Mouse (Mus musculus) stomach, embryonic 16.5 days (tissue): ENCODE measurements at regions not wholly inside any gene's neighbourhood (a gene's known extent, or its start where the extent isn't known, plus 50 kb on each side); places are given as distances from the start of the nearest gene placed in this dataset.

ENCODE experiments used
- ATAC-seq: fragments of 200-750 bp; cut with Nextera tagmentation; 2 replicates; pipeline ENCODE4 v1.8.0; 2017; ENCODE audit warnings: moderate number of reproducible peaks, moderate TSS enrichment; ENCODE audit not compliant: insufficient read depth, low FRiP score
- H3K27ac ChIP-seq: fragments of 300-500 bp; sonication (generic); 2 replicates; pipeline ENCODE4 v1.5.1; 2014; ENCODE audit warnings: low read length
- H3K27me3 ChIP-seq: fragments of 300-500 bp; sonication (generic); 2 replicates; pipeline ENCODE4 v1.6.1; 2014; ENCODE audit warnings: low read length, control low read depth, mixed read lengths; ENCODE audit not compliant: control insufficient read depth, insufficient read depth
- H3K36me3 ChIP-seq: fragments of 300-500 bp; sonication (generic); 2 replicates; pipeline ENCODE4 v1.6.1; 2014; ENCODE audit warnings: low read length; ENCODE audit not compliant: control insufficient read depth, insufficient read depth
- H3K4me1 ChIP-seq: fragments of 300-500 bp; sonication (generic); 2 replicates; pipeline ENCODE4 v1.6.1; 2014; ENCODE audit warnings: low read length, control low read depth, mixed read lengths; ENCODE audit not compliant: control insufficient read depth, insufficient read depth
- H3K4me2 ChIP-seq: fragments of 300-500 bp; sonication (generic); 2 replicates; pipeline ENCODE4 v1.6.1; 2014; ENCODE audit warnings: low read depth, low read length, mixed read lengths
- H3K4me3 ChIP-seq: fragments of 300-500 bp; sonication (generic); replicated peaks from 2 replicates; pipeline ENCODE4 v1.5.1; 2014; ENCODE audit warnings: mild to moderate bottlenecking, low read length
- H3K9ac ChIP-seq: fragments of 300-500 bp; sonication (generic); 2 replicates; pipeline ENCODE4 v1.6.1; 2014; ENCODE audit warnings: low read length
- H3K9me3 ChIP-seq: fragments of 300-500 bp; sonication (generic); replicated peaks from 2 replicates; pipeline ENCODE4 v1.6.1; 2016; ENCODE audit warnings: low read length, control low read depth; ENCODE audit not compliant: control insufficient read depth
- WGBS: fragments of 180-500 bp; shearing (Covaris S2); extraction: QIAGEN DNeasy Blood & Tissue Kit; methylation state at CpG from one replicate; pipeline ENCODE4 v1.1.7; 2014; 5-methylcytosine and 5-hydroxymethylcytosine counted together

DNA sequence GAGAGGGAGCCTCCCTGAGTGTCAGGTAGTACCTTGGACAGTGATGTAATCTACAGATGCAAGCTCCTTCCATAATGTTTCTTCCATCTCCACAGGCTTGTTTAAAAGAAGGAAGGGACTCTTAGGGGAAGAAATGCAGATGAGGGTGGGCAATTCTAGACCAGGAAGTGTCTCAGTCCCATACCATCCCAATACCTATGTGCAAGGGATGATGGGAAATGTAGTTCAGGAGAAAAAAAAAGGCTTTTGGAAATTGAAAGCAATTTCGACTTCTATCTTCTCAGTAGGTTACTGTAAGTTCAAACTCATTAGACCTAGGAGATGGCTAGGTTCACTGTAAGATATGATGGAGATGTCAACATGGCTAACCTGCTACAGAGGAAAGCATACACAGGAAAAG is 68.3 kb downstream of the Cd83 start:
- WGBS = 80% methylated on average over 1 of the region's 1 CpGs
- Histone ChIP-seq H3K27me3 (no peaks in the 10 kb centered on the region), H3K9me3 (no peaks in the 10 kb centered on the region), H3K27ac (no peak overlapping the region), H3K4me3 (no peak overlapping the region), H3K4me1 (no peaks in the 10 kb centered on the region), H3K36me3 (no peaks in the 10 kb centered on the region), H3K9ac (no peak overlapping the region), H3K4me2 (no peak overlapping the region)
- ATAC-seq = no peak

DNA sequence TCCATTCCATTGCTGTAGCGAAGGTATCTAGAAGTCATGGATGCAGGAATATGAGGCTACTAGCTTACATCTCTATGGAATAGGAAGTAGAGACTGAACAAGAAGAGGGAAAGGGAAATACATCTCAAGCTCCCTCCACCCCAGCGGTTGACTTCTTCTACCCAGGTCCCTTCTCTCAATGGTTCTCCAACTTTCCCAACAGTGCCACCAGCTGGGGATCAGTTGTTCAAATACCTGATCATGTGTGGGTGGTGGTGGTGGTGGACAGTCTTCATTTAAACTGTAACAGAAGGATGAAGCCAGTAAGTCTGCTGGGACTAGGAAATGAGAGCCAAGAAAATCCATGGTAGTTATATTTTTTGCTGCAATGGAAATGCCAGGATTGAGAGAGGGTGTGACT is 70.4 kb downstream of the Cd83 start:
- Histone ChIP-seq H3K4me2 (no peak overlapping the region), H3K9ac (no peak overlapping the region), H3K27ac (no peak overlapping the region), H3K36me3 (no peaks in the 10 kb centered on the region), H3K27me3 (no peaks in the 10 kb centered on the region), H3K9me3 (no peaks in the 10 kb centered on the region), H3K4me3 (no peak overlapping the region), H3K4me1 (no peaks in the 10 kb centered on the region)
- 98% methylated on average over 2 of the region's 2 CpGs for WGBS
- no peak for ATAC-seq

DNA sequence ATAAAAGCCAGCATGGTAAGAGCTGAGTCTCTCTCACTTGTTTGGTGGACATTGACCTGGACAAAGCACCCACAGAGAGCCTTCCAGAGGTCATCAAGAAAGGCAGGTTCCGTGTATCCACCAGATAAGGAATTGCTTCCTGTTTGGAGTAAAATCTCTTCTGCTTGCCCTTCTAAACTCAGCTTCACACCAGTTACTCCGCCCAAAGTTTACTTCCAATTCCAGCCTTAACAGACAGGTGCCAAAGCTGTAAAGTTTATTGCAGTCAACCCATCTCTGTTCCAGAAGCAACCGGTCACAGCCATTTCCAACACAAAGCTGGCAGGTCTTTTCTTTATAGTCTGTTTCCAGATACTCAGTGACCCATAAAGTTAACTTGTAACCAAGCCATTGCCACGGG is 76.4 kb downstream of the Cd83 start:
- H3K4me2 ChIP-seq = no peak overlapping the region
- H3K9me3 ChIP-seq = no peaks in the 10 kb centered on the region
- ATAC-seq = no peak
- no peaks in the 10 kb centered on the region for H3K36me3 ChIP-seq
- H3K4me3 ChIP-seq = no peak overlapping the region
- 44% methylated on average over 4 of the region's 4 CpGs for WGBS
- no peaks in the 10 kb centered on the region for H3K27me3 ChIP-seq
- no peak overlapping the region for H3K9ac ChIP-seq
- H3K27ac ChIP-seq = no peak overlapping the region
- H3K4me1 ChIP-seq = peaks cover 17% of the 10 kb centered on the region

DNA sequence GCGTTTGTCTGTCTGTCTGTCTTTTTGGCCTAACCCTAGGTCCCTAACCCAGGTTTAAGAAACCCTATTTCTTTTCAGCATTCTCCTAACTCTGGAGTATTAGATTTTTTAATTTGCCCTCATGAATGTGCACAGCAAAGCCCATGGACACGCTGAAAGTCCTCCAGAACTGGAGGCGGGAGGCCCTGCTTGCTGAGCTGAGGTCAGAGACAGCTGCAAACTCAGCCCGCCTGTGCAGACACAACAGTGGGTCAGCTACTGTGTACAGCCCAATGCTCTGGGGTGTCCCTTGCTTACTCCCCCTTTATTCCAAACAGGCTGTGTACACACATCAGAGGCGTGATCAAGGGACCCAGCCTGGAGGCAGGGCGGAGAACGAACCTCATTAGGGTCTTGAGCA is 76.8 kb downstream of the Cd83 start:
- ATAC-seq = no peak
- H3K4me1 ChIP-seq = peaks cover 17% of the 10 kb centered on the region
- WGBS = 75% methylated on average over 7 of the region's 7 CpGs
- H3K36me3 ChIP-seq = no peaks in the 10 kb centered on the region
- H3K27me3 ChIP-seq = no peaks in the 10 kb centered on the region
- peak overlapping the region; percentile 16; the same call in 1 of the 2 replicates for H3K9ac ChIP-seq
- H3K4me2 ChIP-seq = no peak overlapping the region
- H3K4me3 ChIP-seq = no peak overlapping the region
- no peaks in the 10 kb centered on the region for H3K9me3 ChIP-seq
- H3K27ac ChIP-seq = no peak overlapping the region

DNA sequence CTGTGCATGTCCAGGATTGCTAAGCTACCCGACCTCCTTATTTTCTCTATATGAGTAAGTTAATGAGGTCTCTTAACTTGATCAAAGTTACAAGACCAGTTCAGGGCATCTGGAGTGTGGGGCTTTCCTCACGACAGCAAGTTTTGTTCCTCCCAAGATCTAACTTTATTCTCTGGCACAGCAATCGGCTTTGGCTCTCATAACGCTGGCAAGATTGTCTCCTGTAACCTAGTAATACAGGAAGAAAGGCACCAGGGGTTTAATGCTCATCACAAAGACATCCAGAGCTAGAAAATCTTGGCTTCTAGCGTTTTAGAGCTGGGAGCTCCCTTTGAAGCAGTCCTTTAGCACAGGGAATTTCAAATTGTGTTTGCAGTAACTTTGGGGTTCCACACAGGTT is 77.5 kb downstream of the Cd83 start:
- Histone ChIP-seq H3K27me3 (no peaks in the 10 kb centered on the region), H3K4me3 (no peak overlapping the region), H3K36me3 (no peaks in the 10 kb centered on the region), H3K4me1 (peaks cover 17% of the 10 kb centered on the region), H3K9me3 (no peaks in the 10 kb centered on the region), H3K27ac (no peak overlapping the region), H3K4me2 (no peak overlapping the region), H3K9ac (no peak overlapping the region)
- no peak for ATAC-seq
- WGBS = 74% methylated on average over 5 of the region's 5 CpGs

- Histone ChIP-seq H3K9me3 (no peaks in the 10 kb centered on the region), H3K9ac (no peak overlapping the region), H3K4me3 (no peak overlapping the region), H3K4me1 (peaks cover 17% of the 10 kb centered on the region), H3K27me3 (no peaks in the 10 kb centered on the region), H3K4me2 (no peak overlapping the region), H3K36me3 (no peaks in the 10 kb centered on the region), H3K27ac (0 out of 2 replicates have a peak overlapping the region, but pooled peaks have one; percentile 10)
- WGBS = 61% methylated on average over 6 of the region's 6 CpGs
- no peak for ATAC-seq
These were observed 78.0 kb downstream of the Cd83 start for GRCm38 (mm10) chr13:43862586-43862985.

DNA sequence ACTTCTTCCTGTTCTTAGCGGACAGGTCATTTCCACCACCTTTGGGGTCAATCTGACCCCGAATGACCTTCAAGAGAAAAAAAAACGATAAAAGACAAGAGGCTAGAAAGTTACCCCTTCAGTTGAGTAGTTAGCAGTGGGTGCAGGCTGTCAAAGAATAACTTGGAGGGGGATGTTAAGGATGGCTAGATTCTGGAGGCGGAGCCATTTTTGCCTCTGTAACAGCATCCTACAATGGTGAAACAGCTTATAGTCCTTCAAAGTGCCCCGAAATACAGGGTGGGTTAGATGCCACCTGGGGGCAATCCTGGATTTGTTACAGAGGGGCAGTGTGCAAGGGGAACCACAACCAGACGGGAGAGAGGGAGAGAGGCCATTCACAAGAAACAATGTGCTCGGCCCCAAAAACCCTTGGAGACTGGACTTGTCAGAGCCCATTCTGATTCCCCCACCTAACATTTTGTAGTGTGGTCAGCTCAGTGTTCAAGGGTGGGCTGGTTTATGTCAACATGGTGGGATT is 79.1 kb downstream of the Cd83 start:
- Histone ChIP-seq H3K36me3 (no peaks in the 10 kb centered on the region), H3K4me3 (no peak overlapping the region), H3K27me3 (no peaks in the 10 kb centered on the region), H3K4me1 (peaks cover 17% of the 10 kb centered on the region), H3K9ac (no peak overlapping the region), H3K9me3 (no peaks in the 10 kb centered on the region), H3K27ac (no peak overlapping the region), H3K4me2 (peak overlapping the region; percentile 53; the same call in 1 of the 2 replicates)
- ATAC-seq = no peak
- WGBS = 83% methylated on average over 7 of the region's 7 CpGs

DNA sequence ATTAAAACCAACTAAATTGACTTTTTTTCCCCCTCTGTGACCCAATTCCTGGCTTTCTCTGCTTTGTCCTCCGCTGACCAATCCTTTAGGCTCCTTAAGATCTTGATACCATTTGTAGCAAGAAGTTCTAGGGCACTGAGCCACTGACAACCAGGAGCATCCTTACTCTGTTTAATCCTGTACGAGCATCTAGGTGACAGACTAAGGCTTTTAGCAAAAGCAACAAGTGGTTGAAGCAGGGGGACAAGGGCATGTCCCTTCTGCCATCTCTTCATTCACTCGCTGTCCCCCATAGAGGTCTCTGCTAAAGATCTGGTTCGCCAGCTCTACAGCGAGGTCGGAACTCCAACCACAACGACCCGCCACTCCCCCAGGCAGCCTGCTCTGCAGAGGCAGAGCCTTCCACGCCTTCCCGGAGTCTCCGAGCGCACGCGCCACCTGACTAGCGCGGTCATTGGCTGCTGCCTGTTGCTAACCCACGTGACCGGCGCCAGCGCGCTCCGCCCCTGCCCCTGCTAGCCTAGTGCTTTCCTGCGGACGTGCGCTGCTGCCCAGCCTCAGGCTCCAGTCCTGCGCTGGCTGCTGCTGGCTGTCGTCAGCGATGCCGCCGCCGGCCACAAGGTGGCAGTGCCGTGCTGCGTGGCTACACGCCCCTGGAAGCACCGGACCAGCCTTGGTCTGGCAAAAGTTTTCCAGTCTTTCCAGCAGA is 79.7 kb downstream of the Cd83 start:
- Histone ChIP-seq H3K27ac (peak overlapping the region; percentile 76), H3K27me3 (no peaks in the 10 kb centered on the region), H3K9me3 (no peaks in the 10 kb centered on the region), H3K36me3 (no peaks in the 10 kb centered on the region), H3K4me2 (peak overlapping the region; percentile 54), H3K9ac (peak overlapping the region; percentile 63), H3K4me1 (peaks cover 20% of the 10 kb centered on the region), H3K4me3 (peak overlapping the region; percentile 37)
- ATAC-seq = peak; percentile 99
- WGBS = 3% methylated on average over 35 of the region's 35 CpGs

DNA sequence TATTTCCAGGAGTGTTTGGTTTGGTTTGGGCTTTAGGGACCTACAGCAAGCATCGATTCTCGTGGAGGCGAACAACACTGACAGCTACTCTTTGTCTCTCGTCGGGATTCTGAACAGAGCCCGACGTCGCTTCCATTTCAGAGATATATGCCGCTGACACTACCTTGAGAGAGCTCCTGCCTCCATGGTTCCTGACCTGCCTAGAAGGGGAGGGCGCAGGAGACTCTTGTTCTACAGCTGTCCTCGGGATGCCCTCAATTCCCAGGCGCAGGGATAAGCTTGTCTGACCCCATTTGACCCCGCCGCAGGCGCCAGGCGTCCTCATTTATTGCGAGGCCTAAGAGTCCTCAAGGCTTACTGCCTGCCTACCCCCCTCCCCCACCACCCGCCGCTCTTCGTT is 80.5 kb downstream of the Cd83 start:
- H3K4me2 ChIP-seq = peak overlapping the region; percentile 54
- peak overlapping the region; percentile 63 for H3K9ac ChIP-seq
- peak overlapping the region; percentile 76 for H3K27ac ChIP-seq
- peaks cover 20% of the 10 kb centered on the region for H3K4me1 ChIP-seq
- ATAC-seq = 0 out of 2 replicates have a peak, but pooled peaks have one; percentile 6
- no peaks in the 10 kb centered on the region for H3K27me3 ChIP-seq
- H3K9me3 ChIP-seq = no peaks in the 10 kb centered on the region
- H3K36me3 ChIP-seq = no peaks in the 10 kb centered on the region
- H3K4me3 ChIP-seq = peak overlapping the region; percentile 37
- WGBS = 5% methylated on average over 20 of the region's 20 CpGs
